8 mouse cellular contexts compared by ENCODE assay signal in the genomic region with DNA sequence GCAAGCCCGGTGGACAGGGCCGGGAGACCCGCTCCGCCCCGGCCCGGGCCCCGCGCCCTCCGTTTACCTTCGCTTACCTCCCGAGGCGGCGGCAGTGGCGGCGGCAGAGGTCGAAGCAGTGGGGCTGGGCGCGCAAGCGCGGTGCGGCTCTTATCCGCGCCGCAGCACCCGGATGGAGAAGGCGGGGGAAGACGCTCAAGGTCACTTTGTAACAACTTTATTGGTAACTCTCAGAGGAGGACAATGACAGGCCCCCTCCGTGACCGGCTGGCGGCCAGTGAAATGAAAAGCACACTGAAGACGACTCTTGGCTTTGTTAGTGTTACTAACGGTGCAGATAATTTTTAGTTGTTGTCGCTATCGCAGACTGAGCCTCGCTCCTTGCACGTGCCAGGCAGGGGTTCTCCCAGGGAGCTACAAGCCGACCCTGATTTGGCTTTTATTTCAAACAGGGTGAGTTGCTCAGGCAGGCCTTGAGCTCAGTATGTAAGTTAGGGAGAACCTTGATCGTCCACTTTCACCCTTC. TPM values are rescaled to one million over a fixed set of nuclear protein-coding genes. Genes with fewer than 3 reads are reported as not detected.
DNase-seq lines count a peak whose midpoint lies in the region; ATAC-seq and TF ChIP-seq lines count a peak whose summit lies in the region.

Gene Atp5g3 (minus strand): TSS at position 152 of the 526 bp plus-strand sequence.

- ATAC-seq in forebrain, embryonic 12.5 days (ENCODE audit: low FRiP score), result peak; percentile 96
- ATAC-seq in heart, postnatal 0 days (ENCODE audit: insufficient read depth, low read depth), result peak; percentile 92
- ATAC-seq in liver, embryonic 16.5 days (ENCODE audit: low read depth), result peak; percentile 93
- peak; percentile 92 for ATAC-seq in neural tube, embryonic 13.5 days (ENCODE audit: low read depth)

- H3K27ac ChIP-seq in CH12.LX (ENCODE audit: insufficient read depth, low read depth), result peak within 1 kb of the TSS; percentile 61
- peak within 1 kb of the TSS; percentile 88 for H3K27ac ChIP-seq in forebrain, embryonic 12.5 days
- peak within 1 kb of the TSS; percentile 100 for H3K27ac ChIP-seq in heart, postnatal 0 days (ENCODE audit: low read depth)
- peak within 1 kb of the TSS; percentile 94 for H3K27ac ChIP-seq in liver, embryonic 16.5 days (ENCODE audit: low read length)
- peak within 1 kb of the TSS; percentile 89 for H3K27ac ChIP-seq in neural tube, embryonic 13.5 days (replicated peaks)
- peak within 1 kb of the TSS; percentile 91 for H3K27ac ChIP-seq in testis, adult 2 months (ENCODE audit: control insufficient read depth, insufficient read depth, low read depth, low read length)

- TF ChIP-seq RAD21 in CH12.LX (IDR thresholded peaks at IDR 0.05; ENCODE audit: low read depth, low read length), result no peak

- H3K79me2 ChIP-seq in CH12.LX (replicated peaks; ENCODE audit: control insufficient read depth, extremely low read depth, insufficient read depth, poor library complexity, severe bottlenecking), result peaks cover 21% of the 10 kb centered on the region; the same call in 1 of the 2 replicates

- H3K4me3 ChIP-seq in CH12.LX (replicated peaks in 1 of 3; ENCODE audit: low read depth in 2 of 3, low read length in 2 of 3, poor library complexity in 1 of 3), result peak within 1 kb of the TSS; percentile 79 to 97 (median 96)
- peak within 1 kb of the TSS; percentile 81 for H3K4me3 ChIP-seq in forebrain, embryonic 12.5 days (replicated peaks)
- peak within 1 kb of the TSS; percentile 97 for H3K4me3 ChIP-seq in heart, postnatal 0 days (ENCODE audit: low read depth, low read length)
- H3K4me3 ChIP-seq in liver, embryonic 16.5 days (ENCODE audit: low read depth, low read length), result peak within 1 kb of the TSS; percentile 98
- peak within 1 kb of the TSS; percentile 87 for H3K4me3 ChIP-seq in neural tube, embryonic 13.5 days
- H3K4me3 ChIP-seq in testis, adult 2 months (ENCODE audit: control insufficient read depth, low read depth, low read length), result peak within 1 kb of the TSS; percentile 96

- TF ChIP-seq EP300 in CH12.LX (IDR thresholded peaks at IDR 0.05; ENCODE audit: low read length), result no peak
- peak; percentile 74 for TF ChIP-seq EP300 in heart, postnatal 0 days (IDR thresholded peaks at IDR 0.05; ENCODE audit: low read depth)

- TF ChIP-seq POLR2A in CH12.LX (IDR thresholded peaks at IDR 0.05; ENCODE audit: low read depth, low read length), result peak; percentile 84
- peak; percentile 84 for TF ChIP-seq POLR2A in testis, adult 2 months (IDR thresholded peaks at IDR 0.05; ENCODE audit: control insufficient read depth, low read depth, low read length)

- peak; percentile 89 for DNase-seq in CH12.LX (ENCODE audit: extremely low read depth)
- DNase-seq in c-Kit-positive CD71-positive TER-119-negative erythroid progenitor cells, embryonic 14.5 days (ENCODE audit: low read depth), result peak; percentile 83
- DNase-seq in heart, postnatal 0 days (ENCODE audit: low spot score), result peak; percentile 95
- peak; percentile 92 to 95 for DNase-seq in kidney, postnatal 4 days

- TF ChIP-seq CTCF in CH12.LX (conservative IDR thresholded peaks at IDR 0.05 in 1 of 2, IDR thresholded peaks at IDR 0.05 in 1 of 2; ENCODE audit: low read depth in 2 of 2, low read length in 2 of 2), result no peak
- no peak for TF ChIP-seq CTCF in heart, postnatal 0 days (IDR thresholded peaks at IDR 0.05; ENCODE audit: low read depth)
- 0 out of 2 replicates have a peak, but pooled peaks have one; percentile 6 for TF ChIP-seq CTCF in testis, adult 2 months (IDR thresholded peaks at IDR 0.05; ENCODE audit: control insufficient read depth, insufficient read depth, insufficient replicate concordance, low read depth, low read length)

- peaks cover 4% of the 10 kb centered on the region for H3K9me3 ChIP-seq in CH12.LX (replicated peaks; ENCODE audit: low read length)
- H3K9me3 ChIP-seq in forebrain, embryonic 12.5 days, result no peaks in the 10 kb centered on the region
- no peaks in the 10 kb centered on the region for H3K9me3 ChIP-seq in heart, postnatal 0 days (replicated peaks; ENCODE audit: control insufficient read depth, low read length)
- no peaks in the 10 kb centered on the region for H3K9me3 ChIP-seq in liver, embryonic 16.5 days (replicated peaks; ENCODE audit: control insufficient read depth, low read length)
- no peaks in the 10 kb centered on the region for H3K9me3 ChIP-seq in neural tube, embryonic 13.5 days

- H3K27me3 ChIP-seq in CH12.LX (replicated peaks), result no peaks in the 10 kb centered on the region
- no peaks in the 10 kb centered on the region for H3K27me3 ChIP-seq in forebrain, embryonic 12.5 days
- H3K27me3 ChIP-seq in heart, postnatal 0 days (ENCODE audit: control insufficient read depth, insufficient read depth, low read length), result no peaks in the 10 kb centered on the region
- H3K27me3 ChIP-seq in liver, embryonic 16.5 days (ENCODE audit: control insufficient read depth, insufficient read depth, low read depth, low read length), result no peaks in the 10 kb centered on the region
- no peaks in the 10 kb centered on the region for H3K27me3 ChIP-seq in neural tube, embryonic 13.5 days
- no peaks in the 10 kb centered on the region for H3K27me3 ChIP-seq in testis, adult 2 months (ENCODE audit: control insufficient read depth, insufficient read depth, low read length)

- in situ Hi-C loops in CH12.LX (cut with MboI; ENCODE audit: low pct_ligation_motif_present, low pct_unique_long_range_greater_than_20kb, low sequenced_read_pairs), result no loop called here

- H3K9ac ChIP-seq in CH12.LX (ENCODE audit: insufficient read depth, low read depth), result peak within 1 kb of the TSS; percentile 98
- H3K9ac ChIP-seq in forebrain, embryonic 12.5 days, result peak within 1 kb of the TSS; percentile 97
- H3K9ac ChIP-seq in heart, postnatal 0 days (replicated peaks; ENCODE audit: low read depth, low read length), result peak within 1 kb of the TSS; percentile 100
- peak within 1 kb of the TSS; percentile 100 for H3K9ac ChIP-seq in liver, embryonic 16.5 days (ENCODE audit: low read depth, low read length)
- peak within 1 kb of the TSS; percentile 98 for H3K9ac ChIP-seq in neural tube, embryonic 13.5 days

- peak within 1 kb of the TSS; percentile 86 for H3K4me2 ChIP-seq in CH12.LX (ENCODE audit: insufficient read depth, low read depth, poor library complexity, severe bottlenecking)
- peak within 1 kb of the TSS; percentile 74 for H3K4me2 ChIP-seq in forebrain, embryonic 12.5 days
- H3K4me2 ChIP-seq in heart, postnatal 0 days (ENCODE audit: low read depth, low read length), result peak within 1 kb of the TSS; percentile 67
- peak within 1 kb of the TSS; percentile 77 for H3K4me2 ChIP-seq in liver, embryonic 16.5 days (ENCODE audit: low read depth, low read length)
- peak within 1 kb of the TSS; percentile 88 for H3K4me2 ChIP-seq in neural tube, embryonic 13.5 days

- peaks cover 3 to 22% of the 10 kb centered on the region in 2 experiments; a peak in 2 of 4 replicates for H3K4me1 ChIP-seq in CH12.LX (ENCODE audit: control insufficient read depth in 1 of 2, insufficient read depth in 2 of 2)
- H3K4me1 ChIP-seq in forebrain, embryonic 12.5 days, result peaks cover 15% of the 10 kb centered on the region
- H3K4me1 ChIP-seq in heart, postnatal 0 days (ENCODE audit: control insufficient read depth, insufficient read depth), result no peaks in the 10 kb centered on the region; the same call in 1 of the 2 replicates
- H3K4me1 ChIP-seq in liver, embryonic 16.5 days (ENCODE audit: control insufficient read depth, low read depth, low read length), result peaks cover 9% of the 10 kb centered on the region
- H3K4me1 ChIP-seq in neural tube, embryonic 13.5 days (replicated peaks), result peaks cover 20% of the 10 kb centered on the region
- peaks cover 9% of the 10 kb centered on the region for H3K4me1 ChIP-seq in testis, adult 2 months (ENCODE audit: control insufficient read depth, insufficient read depth, low read length)

- H3K36me3 ChIP-seq in CH12.LX (replicated peaks in 1 of 2; ENCODE audit: control insufficient read depth in 1 of 2, insufficient read depth in 1 of 2, low read length in 1 of 2), result peaks cover 27 to 35% of the 10 kb centered on the region in 2 experiments
- H3K36me3 ChIP-seq in forebrain, embryonic 12.5 days (replicated peaks), result peaks cover 28% of the 10 kb centered on the region
- H3K36me3 ChIP-seq in heart, postnatal 0 days (replicated peaks; ENCODE audit: control insufficient read depth, insufficient read depth, low read length), result peaks cover 28% of the 10 kb centered on the region
- H3K36me3 ChIP-seq in liver, embryonic 16.5 days (ENCODE audit: control insufficient read depth, insufficient read depth), result peaks cover 26% of the 10 kb centered on the region
- peaks cover 30% of the 10 kb centered on the region for H3K36me3 ChIP-seq in neural tube, embryonic 13.5 days
- H3K36me3 ChIP-seq in testis, adult 2 months (ENCODE audit: control insufficient read depth, insufficient read depth, low read length), result no peaks in the 10 kb centered on the region; the same call in 1 of the 2 replicates

- dilution Hi-C loops in CH12.LX (cut with MboI; ENCODE audit: extremely low pct_ligation_motif_present, extremely low pct_unique_long_range_greater_than_20kb, low sequenced_read_pairs), result no loop called here

- WGBS in forebrain, embryonic 12.5 days, result under 1% methylated on average over 37 of the region's 38 CpGs
- under 1% methylated on average over 38 of the region's 38 CpGs for WGBS in heart, postnatal 0 days
- under 1% methylated on average over 38 of the region's 38 CpGs for WGBS in liver, embryonic 16.5 days (ENCODE audit: insufficient replicate concordance)
- under 1% methylated on average over 38 of the region's 38 CpGs for WGBS in neural tube, embryonic 13.5 days

TF ChIP-seq in CH12.LX, 34 proteins besides CTCF, POLR2A, EP300 and RAD21 (continues in another document):
- TF ChIP-seq SIN3A (IDR thresholded peaks at IDR 0.05; ENCODE audit: low read length) (peak; percentile 94), KAT2A (IDR thresholded peaks at IDR 0.05; ENCODE audit: insufficient replicate concordance, low read length) (peak; percentile 87; the same call in 1 of the 2 replicates), NELFE (IDR thresholded peaks at IDR 0.05; ENCODE audit: low read depth, low read length) (peak; percentile 94), E2F4 (IDR thresholded peaks at IDR 0.05; ENCODE audit: insufficient replicate concordance, low read depth, low read length) (no peak; the same call in 1 of the 2 replicates), USF2 (conservative IDR thresholded peaks at IDR 0.05; ENCODE audit: low read depth, low read length) (no peak)

RNA-seq across cellular contexts. Expression of gene Atp5g3, which starts in this region (rescaled TPM):
- total RNA-seq in CH12.LX (2012; rRNA removed) (316 and 401 TPM in 2 replicates), CH12.LX (2014; rRNA removed) (427 and 444 TPM in 2 replicates)
- polyA plus RNA-seq in CH12.LX (2012; ENCODE audit: insufficient read length, low read depth), result 453 and 504 TPM in 2 replicates
- polyA plus RNA-seq in forebrain, embryonic 12.5 days (2016; fragmentation: Nextera tagmentation; extraction: Ambion mirVana), result 710 and 725 TPM in 2 replicates
- 1,707 and 1,861 TPM in 2 replicates for total RNA-seq in heart, postnatal 0 days (2014; rRNA removed; ENCODE audit: low replicate concordance)
- polyA plus RNA-seq in heart, postnatal 0 days (2015; fragmentation: Nextera tagmentation; extraction: Ambion mirVana), result 6,428 and 6,542 TPM in 2 replicates
- 713 and 723 TPM in 2 replicates for polyA plus RNA-seq in liver, embryonic 16.5 days (2015; fragmentation: Nextera tagmentation; extraction: Ambion mirVana)
- 1,190 and 1,193 TPM in 2 replicates for polyA plus RNA-seq in neural tube, embryonic 13.5 days (2015; fragmentation: Nextera tagmentation; extraction: Ambion mirVana)
- 126 and 130 TPM in 2 replicates for polyA plus RNA-seq in testis, adult 2 months (2012; rRNA removed)

Comparison
In these comparisons a context has a peak if more than half of its experiments do, and no peak if none do; other contexts are left out.
1. Peak in every context shown above with its lines: DNase-seq, ATAC-seq, H3K4me3 ChIP-seq and H3K27ac ChIP-seq.